Mouse (Mus musculus): ENCODE data around the gene Il17f.

DNA sequence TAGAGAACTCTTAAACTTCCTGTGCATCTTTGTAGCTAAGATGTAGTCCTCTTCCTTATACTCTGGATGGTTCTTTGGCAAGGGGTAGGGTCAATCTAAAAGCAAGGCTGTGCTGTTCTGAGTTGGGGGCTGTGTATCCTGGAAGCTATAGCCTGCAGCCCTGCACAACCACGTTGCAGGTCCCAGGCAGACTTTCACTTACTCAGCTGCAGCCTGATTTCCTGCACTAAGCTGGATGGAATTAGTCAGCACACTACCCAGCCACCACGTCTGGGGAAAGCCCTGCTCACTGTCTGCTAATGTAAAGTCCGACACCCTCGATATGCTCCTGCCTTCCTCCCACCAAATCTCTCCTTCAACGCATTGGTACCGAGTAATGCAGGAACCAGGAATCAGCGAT is 997 bp upstream of the Il17f start:
- TF ChIP-seq POLR2A (IDR thresholded peaks at IDR 0.05; ENCODE audit: borderline replicate concordance, low read depth, low read length): no peak
- TF ChIP-seq CTCF (IDR thresholded peaks at IDR 0.05; ENCODE audit: low read depth, low read length): no peak
